Mouse (Mus musculus): Measurements from ENCODE around the gene Grik3.

GRCm38 (mm10) chr4:125535465-125535864 lies 45.0 kb downstream of the Grik3 start:
- no peak for TF ChIP-seq ZNF384 (IDR thresholded peaks at IDR 0.05; ENCODE audit: low read depth, low read length)
- TF ChIP-seq CHD2 (IDR thresholded peaks at IDR 0.05; ENCODE audit: low read depth, low read length): no peak
- TF ChIP-seq ZC3H11A (IDR thresholded peaks at IDR 0.05; ENCODE audit: borderline replicate concordance, low read depth, low read length): no peak
- TF ChIP-seq HCFC1 (IDR thresholded peaks at IDR 0.05; ENCODE audit: borderline replicate concordance, insufficient read depth, low read length): no peak
- 0 out of 2 replicates have a peak, but pooled peaks have one; percentile 3 for TF ChIP-seq MAFK (IDR thresholded peaks at IDR 0.05; ENCODE audit: insufficient read depth, low read depth, low read length)
